Mouse (Mus musculus) liver, embryonic 14.5 days (tissue): ENCODE data around the gene Ntn3. TPM values are rescaled to one million over a fixed set of nuclear protein-coding genes. Genes with fewer than 3 reads are reported as not detected.

Experiments used
- ATAC-seq: fragments of 200-750 bp; cut with Nextera tagmentation; 2 replicates; pipeline ENCODE4 v1.8.0; 2017; ENCODE audit warnings: moderate number of reproducible peaks, mild to moderate bottlenecking, moderate library complexity; ENCODE audit not compliant: insufficient read depth
- DNase-seq, 3 experiments: peaks; one replicate each; pipeline ENCODE4 v3.0.0-alpha.2; 2012 to 2013; ENCODE audit warnings: low read depth in 3 of 3, low spot score in 3 of 3
- H3K27ac ChIP-seq: fragments of 300-500 bp; sonication (generic); 2 replicates; pipeline ENCODE4 v1.5.1; 2014; ENCODE audit warnings: moderate library complexity, mild to moderate bottlenecking, control low read depth, inconsistent platforms
- H3K27me3 ChIP-seq: fragments of 300-500 bp; sonication (generic); 2 replicates; pipeline ENCODE4 v1.6.1; 2014; ENCODE audit warnings: mild to moderate bottlenecking, low read length, moderate library complexity; ENCODE audit not compliant: control insufficient read depth, insufficient read depth
- H3K36me3 ChIP-seq: fragments of 300-500 bp; sonication (generic); replicated peaks from 2 replicates; pipeline ENCODE4 v1.6.1; 2014; ENCODE audit warnings: low read depth; ENCODE audit not compliant: control insufficient read depth, insufficient read depth
- H3K4me1 ChIP-seq, 2 experiments: fragments of 200-500 bp in 1 of 2; fragments of 300-500 bp in 1 of 2; sonication (generic) in 1 of 2; replicated peaks; 2 replicates each; pipeline ENCODE4 v1.6.1; 2012 to 2014; ENCODE audit warnings: antibody characterized with exemption in 1 of 2, inconsistent platforms in 1 of 2, low read length in 1 of 2; ENCODE audit not compliant: control insufficient read depth in 2 of 2, insufficient read depth in 2 of 2
- H3K4me2 ChIP-seq: fragments of 300-500 bp; sonication (generic); 2 replicates; pipeline ENCODE4 v1.6.1; 2014; ENCODE audit warnings: low read depth, mild to moderate bottlenecking, control low read depth, moderate library complexity
- H3K4me3 ChIP-seq, 2 experiments: fragments of 200-500 bp in 1 of 2; fragments of 300-500 bp in 1 of 2; sonication (generic) in 1 of 2; 2 replicates each; pipeline ENCODE4 v1.5.1; 2012 to 2014; ENCODE audit warnings: low read depth in 2 of 2, low read length in 2 of 2, mild to moderate bottlenecking in 2 of 2, control low read depth in 1 of 2, inconsistent platforms in 1 of 2, moderate library complexity in 1 of 2; ENCODE audit not compliant: insufficient read depth in 1 of 2
- H3K9ac ChIP-seq: fragments of 300-500 bp; sonication (generic); replicated peaks from 2 replicates; pipeline ENCODE4 v1.6.1; 2014; ENCODE audit warnings: mild to moderate bottlenecking, control low read depth, moderate library complexity
- H3K9me3 ChIP-seq: fragments of 300-500 bp; sonication (generic); 2 replicates; pipeline ENCODE4 v1.6.1; 2016; ENCODE audit warnings: low read length, mixed read lengths; ENCODE audit not compliant: control insufficient read depth
- CTCF ChIP-seq: IDR thresholded peaks from 2 replicates; pipeline ENCODE4 v1.5.1; 2016; ENCODE audit warnings: antibody characterized with exemption, low read depth, control low read depth
- EP300 ChIP-seq: IDR thresholded peaks from 2 replicates; pipeline ENCODE4 v1.6.1; 2016; ENCODE audit warnings: antibody characterized with exemption, low read depth
- WGBS: fragments of 180-500 bp; shearing (Covaris S2); extraction: QIAGEN DNeasy Blood & Tissue Kit; methylation state at CpG from one replicate; pipeline ENCODE4 v1.1.7; 2014; ENCODE audit not compliant: insufficient replicate concordance; 5-methylcytosine and 5-hydroxymethylcytosine counted together
- polyA plus RNA-seq, 2 experiments: library from polyadenylated mRNA; depleted of rRNA in 1 of 2; stranded (reverse) in 1 of 2; unstranded in 1 of 2; fragments of >200 nt; fragmentation: Nextera tagmentation in 1 of 2; extraction: Ambion mirVana in 1 of 2; gene quantifications; 2 replicates each; pipeline versions ENCODE4 v1.2.1 to v1.2.3; 2012 to 2014

Gene Ntn3
- polyA plus RNA-seq, 2 experiments, result 0.59 to 0.69 TPM

DNA sequence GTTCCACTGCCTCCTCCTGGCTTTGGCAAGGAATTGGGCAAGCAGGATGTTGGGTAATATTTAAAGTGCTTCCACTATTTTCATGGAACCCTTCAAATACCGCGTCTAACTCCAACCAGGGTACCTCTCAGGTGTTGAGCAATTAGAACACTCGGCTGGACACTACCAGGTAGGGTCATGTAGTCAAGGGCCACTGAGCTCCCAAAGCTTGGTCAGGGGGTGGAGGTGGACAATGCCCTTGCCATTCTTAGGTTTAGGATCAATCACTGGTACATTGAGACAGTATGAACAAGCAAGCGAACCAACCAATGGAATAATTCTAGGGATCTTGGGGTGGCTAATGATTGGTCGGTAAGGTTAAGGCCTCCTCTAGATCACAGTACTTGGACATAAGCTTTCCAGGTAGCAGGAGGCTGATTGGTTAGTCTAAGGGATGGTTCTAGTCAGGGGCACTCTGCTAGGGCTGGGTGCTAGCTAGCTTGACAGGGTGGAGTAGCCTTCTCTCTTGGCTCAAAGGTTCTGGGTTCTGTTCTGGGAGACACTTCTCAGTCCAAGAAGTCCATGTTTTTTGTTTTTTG, 3.2 kb upstream of the Ntn3 start:
- DNase-seq, result no peak
- ATAC-seq, result no peak
- H3K4me3 ChIP-seq, result peak overlapping the region; percentile 46 to 47; a peak in 3 of 4 replicates
- H3K4me1 ChIP-seq, result peaks cover 34 to 42% of the 10 kb centered on the region in 2 experiments
- H3K27me3 ChIP-seq, result peaks cover 3% of the 10 kb centered on the region; the same call in 1 of the 2 replicates
- no peak overlapping the region; the same call in 1 of the 2 replicates for H3K9ac ChIP-seq
- H3K27ac ChIP-seq, result no peak overlapping the region
- TF ChIP-seq EP300 (no peak), CTCF (peak; percentile 62)
- H3K36me3 ChIP-seq, result peaks cover 27% of the 10 kb centered on the region
- H3K9me3 ChIP-seq, result no peaks in the 10 kb centered on the region
- WGBS, result 29% methylated on average over 5 of the region's 5 CpGs
- peak overlapping the region; percentile 73 for H3K4me2 ChIP-seq

DNA sequence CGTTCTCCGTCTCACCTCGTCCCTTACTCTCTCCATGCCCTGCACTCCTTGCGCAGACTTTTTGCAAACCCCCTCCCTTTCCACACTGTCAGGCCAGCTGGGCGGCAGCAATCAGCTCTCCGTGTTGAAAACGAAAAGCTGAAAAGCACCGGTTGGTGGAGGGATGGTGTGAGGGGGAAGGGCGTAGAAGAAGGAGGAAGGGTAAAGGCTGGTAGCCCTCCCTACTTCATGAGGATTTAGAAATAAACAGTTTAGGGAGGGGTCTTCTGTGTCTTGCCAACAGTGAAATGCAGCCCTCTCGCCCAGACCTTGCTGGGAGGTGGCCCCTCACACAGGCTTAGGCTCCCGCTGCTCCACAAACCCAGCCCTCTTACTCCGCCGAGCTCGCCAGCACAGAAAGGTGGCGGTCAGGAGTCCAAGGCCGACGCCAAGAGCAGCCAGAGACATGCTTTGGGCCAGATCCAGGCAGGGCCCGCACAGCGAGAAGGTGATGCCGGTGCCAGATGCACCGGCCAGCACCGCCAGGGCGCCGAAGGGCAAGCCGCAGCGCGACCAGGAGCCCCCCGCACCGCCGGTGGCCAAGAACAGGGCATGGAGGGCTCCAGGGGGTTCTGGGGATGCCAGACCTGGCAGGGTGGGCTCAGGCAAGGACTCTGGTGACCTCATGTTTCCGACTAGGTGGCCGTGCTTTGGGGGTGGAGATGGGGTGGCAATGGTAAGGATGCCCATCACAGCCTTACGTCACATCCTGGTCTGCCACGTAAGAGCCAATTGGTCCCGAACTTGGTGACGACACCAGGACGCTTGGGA, 2.5 kb upstream of the Ntn3 start:
- ATAC-seq (no peak), DNase-seq (peak in 2 of 3 experiments; percentile 57 to 59)
- Histone ChIP-seq H3K36me3 (peaks cover 21% of the 10 kb centered on the region), H3K4me3 (peak overlapping the region; percentile 46 to 47), H3K4me1 (peaks cover 40 to 49% of the 10 kb centered on the region in 2 experiments), H3K9me3 (no peaks in the 10 kb centered on the region), H3K27me3 (peaks cover 3% of the 10 kb centered on the region; the same call in 1 of the 2 replicates), H3K27ac (no peak overlapping the region), H3K4me2 (peak overlapping the region; percentile 73), H3K9ac (peak overlapping the region; percentile 42)
- TF ChIP-seq CTCF, result no peak
- no peak for TF ChIP-seq EP300
- 7% methylated on average over 37 of the region's 37 CpGs for WGBS

DNA sequence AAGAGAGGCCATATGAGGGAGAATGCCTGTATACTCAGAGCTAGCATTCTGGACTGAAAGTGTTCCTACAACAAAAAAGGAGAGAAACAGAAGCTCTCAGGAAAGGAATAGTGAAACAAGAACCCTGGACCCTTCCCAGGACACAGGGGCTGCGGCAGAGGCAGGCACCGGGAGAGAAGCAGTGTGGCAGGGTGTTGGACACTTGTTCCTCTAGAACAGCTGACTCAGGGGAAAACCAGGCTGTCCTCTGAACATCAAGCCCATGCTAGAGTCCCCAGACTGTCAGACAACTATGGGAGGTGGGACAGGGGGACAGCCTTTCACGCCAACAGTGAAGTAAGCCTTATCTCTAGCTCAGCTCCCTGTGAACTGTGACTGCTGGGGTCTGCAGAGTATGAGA, 1.3 kb upstream of the Ntn3 start:
- H3K4me1 ChIP-seq, result peaks cover 51 to 59% of the 10 kb centered on the region in 2 experiments
- peaks cover 3% of the 10 kb centered on the region; the same call in 1 of the 2 replicates for H3K27me3 ChIP-seq
- TF ChIP-seq EP300 (no peak), CTCF (no peak)
- no peak overlapping the region for H3K4me2 ChIP-seq
- no peaks in the 10 kb centered on the region for H3K9me3 ChIP-seq
- 58% methylated on average over 3 of the region's 3 CpGs for WGBS
- no peak for DNase-seq
- no peak overlapping the region for H3K4me3 ChIP-seq
- no peak for ATAC-seq
- 0 out of 2 replicates have a peak overlapping the region, but pooled peaks have one; percentile 18 for H3K9ac ChIP-seq
- H3K27ac ChIP-seq, result no peak overlapping the region
- peaks cover 8% of the 10 kb centered on the region for H3K36me3 ChIP-seq

DNA sequence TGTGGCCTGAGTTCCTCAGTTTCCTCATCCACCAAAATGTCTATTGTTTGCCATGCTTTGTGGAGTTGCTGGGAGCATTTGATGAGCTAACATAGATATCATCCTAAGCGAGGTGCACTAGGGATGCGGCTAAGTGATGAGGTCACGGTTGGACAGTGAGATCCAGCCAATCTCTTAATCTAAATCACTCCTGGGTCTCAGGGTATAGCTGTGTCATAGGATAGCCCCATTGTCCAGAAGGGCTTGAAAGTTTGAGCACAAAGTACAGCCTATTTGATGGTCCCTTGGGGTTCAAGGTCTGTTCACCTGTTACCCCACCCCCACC, 547 bp upstream of the Ntn3 start:
- Histone ChIP-seq H3K27me3 (peaks cover 3% of the 10 kb centered on the region; the same call in 1 of the 2 replicates), H3K4me2 (peak overlapping the region; percentile 97), H3K9ac (peak overlapping the region; percentile 76), H3K36me3 (peaks cover 1% of the 10 kb centered on the region), H3K4me1 (peaks cover 51 to 59% of the 10 kb centered on the region in 2 experiments), H3K27ac (peak overlapping the region; percentile 95), H3K9me3 (no peaks in the 10 kb centered on the region), H3K4me3 (peak overlapping the region in 1 of 2 experiments; percentile 67; a peak in 1 of 4 replicates)
- TF ChIP-seq EP300, result no peak
- no peak for TF ChIP-seq CTCF
- ATAC-seq (no peak), DNase-seq (no peak)
- 53% methylated on average over 3 of the region's 3 CpGs for WGBS

DNA sequence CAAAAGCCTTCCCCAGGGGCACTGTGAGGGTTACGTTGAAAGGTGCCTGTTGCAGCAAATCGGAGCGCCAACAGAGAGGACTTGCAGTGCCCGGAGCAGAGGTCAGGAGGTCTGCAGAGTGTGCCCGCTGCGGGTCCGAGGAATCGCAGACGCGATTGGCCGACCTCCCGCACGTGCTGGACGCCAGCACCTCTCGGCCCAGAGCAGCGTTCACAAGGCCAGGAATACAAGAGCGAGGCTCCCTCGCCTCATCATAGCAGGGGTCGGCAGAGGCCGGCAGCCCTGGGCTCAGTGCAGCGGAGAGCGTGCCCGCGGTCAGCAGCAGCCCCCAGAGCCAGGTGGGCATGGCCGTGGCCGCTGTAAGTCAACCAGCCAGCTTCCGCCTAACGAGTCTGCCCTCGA, 689 bp downstream of the Ntn3 start:
- no peak for DNase-seq
- peaks cover 3% of the 10 kb centered on the region; the same call in 1 of the 2 replicates for H3K27me3 ChIP-seq

More for the DNA sequence above, 689 bp downstream of the Ntn3 start:
- Histone ChIP-seq H3K4me2 (peak overlapping the region; percentile 97), H3K9me3 (no peaks in the 10 kb centered on the region), H3K4me3 (peak overlapping the region; percentile 42 to 67), H3K36me3 (no peaks in the 10 kb centered on the region), H3K9ac (peak overlapping the region; percentile 76), H3K4me1 (peaks cover 63 to 71% of the 10 kb centered on the region in 2 experiments), H3K27ac (peak overlapping the region; percentile 95)
- 7% methylated on average over 29 of the region's 29 CpGs for WGBS
- peak; percentile 5 for ATAC-seq
- TF ChIP-seq CTCF, result no peak
- TF ChIP-seq EP300, result no peak
